Mouse (Mus musculus): ENCODE data around the gene Mrpl39. TPM values are rescaled to one million over a fixed set of nuclear protein-coding genes. Genes with fewer than 3 reads are reported as not detected.

Gene Mrpl39
- polyA plus RNA-seq, 1 experiment from 2014 or later, result 41.6 TPM

DNA sequence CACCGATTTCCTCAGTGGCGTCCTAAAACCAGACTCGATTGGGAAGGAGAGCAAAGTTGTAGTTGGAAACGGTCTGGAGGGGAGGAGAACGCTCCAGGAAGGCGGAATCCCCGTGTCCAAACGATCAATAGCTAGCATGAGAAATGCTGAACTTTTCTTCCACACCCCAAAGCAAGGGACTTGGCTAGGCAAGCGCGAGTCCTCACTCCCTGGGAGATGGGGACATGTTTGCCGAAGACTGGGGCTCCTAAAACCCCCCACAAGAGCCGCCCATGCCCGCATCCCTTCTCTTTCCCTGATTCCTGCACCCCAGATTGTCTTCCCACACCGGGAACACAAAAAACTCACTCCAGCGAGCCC lies 756 bp downstream of the Mrpl39 start:
- H3K4me1 ChIP-seq, result peaks cover 5% of the 10 kb centered on the region
- H3K4me2 ChIP-seq (replicated peaks), result peak overlapping the region; percentile 64
- H3K36me3 ChIP-seq, result peaks cover 18% of the 10 kb centered on the region
- no peaks in the 10 kb centered on the region for H3K9me3 ChIP-seq (replicated peaks)
- peak overlapping the region; percentile 39; the same call in 1 of the 2 replicates for H3K27ac ChIP-seq (replicated peaks)
- peak overlapping the region; percentile 85 for H3K4me3 ChIP-seq (replicated peaks)
- peak; percentile 31; the same call in 1 of the 2 replicates for ATAC-seq (ENCODE audit: insufficient number of reproducible peaks, low FRiP score, low TSS enrichment, low read depth)
- 1% methylated on average over 15 of the region's 15 CpGs for WGBS
- H3K27me3 ChIP-seq, result no peaks in the 10 kb centered on the region
- peak overlapping the region; percentile 60 for H3K9ac ChIP-seq

DNA sequence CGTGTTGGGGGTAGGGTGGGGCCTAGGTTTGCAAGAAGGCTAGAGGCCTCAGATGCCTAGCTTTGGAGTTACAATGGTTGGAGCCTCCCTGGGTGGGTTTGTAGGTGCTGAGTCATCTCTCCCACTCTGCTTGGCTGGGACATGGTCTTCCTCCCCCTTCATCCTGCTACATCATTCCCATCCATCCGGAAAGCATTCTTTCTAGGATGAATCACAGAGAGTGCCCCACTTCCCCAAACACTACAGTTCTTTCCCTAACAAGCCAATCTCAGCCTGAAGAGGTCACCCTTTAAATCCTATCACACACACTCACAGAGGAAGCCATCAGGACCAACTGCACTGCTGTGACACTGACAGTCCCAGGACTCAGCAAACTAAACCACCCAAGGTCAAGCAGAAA lies 14.9 kb downstream of the Mrpl39 start:
- 89% methylated on average over 2 of the region's 2 CpGs for WGBS
- no peak overlapping the region for H3K4me3 ChIP-seq (replicated peaks)
- ATAC-seq (ENCODE audit: insufficient number of reproducible peaks, low FRiP score, low TSS enrichment, low read depth), result no peak
- H3K27ac ChIP-seq (replicated peaks), result no peak overlapping the region
- no peaks in the 10 kb centered on the region for H3K4me1 ChIP-seq
- peaks cover 59% of the 10 kb centered on the region for H3K36me3 ChIP-seq
- H3K9ac ChIP-seq, result no peak overlapping the region
- H3K9me3 ChIP-seq (replicated peaks), result no peaks in the 10 kb centered on the region
- no peak overlapping the region for H3K4me2 ChIP-seq (replicated peaks)
- no peaks in the 10 kb centered on the region for H3K27me3 ChIP-seq

DNA sequence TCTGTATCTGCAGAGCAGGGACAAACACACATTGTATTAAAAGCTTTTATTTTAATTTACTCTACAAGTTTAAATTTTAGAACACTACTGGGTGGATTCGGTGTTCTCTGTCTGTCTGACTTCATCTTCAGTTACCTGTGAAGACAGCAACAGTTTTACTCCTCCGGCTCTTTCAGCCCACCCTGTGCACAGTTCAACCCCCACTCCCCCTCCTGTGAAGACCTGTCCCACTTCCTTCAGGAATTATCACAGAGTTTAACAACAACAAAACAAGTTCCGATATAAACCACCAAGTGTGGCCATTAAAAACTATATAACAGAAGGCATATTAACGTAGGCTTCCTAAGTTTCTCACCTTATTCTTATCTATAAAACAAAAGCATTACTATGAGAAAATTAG lies 17.3 kb downstream of the Mrpl39 start:
- no peak overlapping the region for H3K9ac ChIP-seq
- no peak for ATAC-seq (ENCODE audit: insufficient number of reproducible peaks, low FRiP score, low TSS enrichment, low read depth)
- H3K4me2 ChIP-seq (replicated peaks), result no peak overlapping the region
- peaks cover 37% of the 10 kb centered on the region for H3K36me3 ChIP-seq
- no peaks in the 10 kb centered on the region for H3K27me3 ChIP-seq
- no peaks in the 10 kb centered on the region for H3K4me1 ChIP-seq
- WGBS, result 92% methylated on average over 4 of the region's 4 CpGs
- H3K4me3 ChIP-seq (replicated peaks), result no peak overlapping the region
- no peaks in the 10 kb centered on the region for H3K9me3 ChIP-seq (replicated peaks)
- H3K27ac ChIP-seq (replicated peaks), result no peak overlapping the region

DNA sequence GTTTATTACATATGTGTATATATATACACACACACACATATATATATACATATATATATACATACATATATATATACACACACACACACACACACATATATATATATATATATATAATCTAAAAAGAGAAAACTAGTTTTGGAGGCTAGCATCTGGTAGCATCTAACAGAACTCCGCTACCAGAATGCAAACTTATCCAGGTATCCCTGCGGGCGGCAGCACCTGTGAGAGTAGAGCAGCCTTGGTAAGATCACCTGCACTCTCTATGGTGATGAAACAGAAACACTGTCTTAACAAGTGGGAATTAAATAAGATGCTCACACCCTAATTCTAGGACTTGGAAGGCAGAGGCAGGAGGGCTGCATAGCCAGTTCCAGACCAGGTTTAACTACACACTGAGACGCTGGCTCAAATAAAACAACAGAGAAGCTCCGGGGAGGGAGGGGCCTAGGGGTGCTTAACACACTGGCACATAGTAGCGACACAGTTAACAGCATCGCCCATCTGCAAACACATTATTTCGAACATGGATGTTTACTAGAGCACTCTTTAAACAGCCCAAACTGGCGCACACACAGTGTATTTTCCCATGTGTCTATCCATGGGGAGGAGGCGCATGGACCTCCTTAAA lies 17.8 kb downstream of the Mrpl39 start:
- Histone ChIP-seq H3K36me3 (peaks cover 32% of the 10 kb centered on the region), H3K27me3 (no peaks in the 10 kb centered on the region), H3K4me3 (replicated peaks) (no peak overlapping the region), H3K9me3 (replicated peaks) (no peaks in the 10 kb centered on the region), H3K4me2 (replicated peaks) (no peak overlapping the region), H3K9ac (no peak overlapping the region), H3K4me1 (no peaks in the 10 kb centered on the region), H3K27ac (replicated peaks) (no peak overlapping the region)
- ATAC-seq (ENCODE audit: insufficient number of reproducible peaks, low FRiP score, low TSS enrichment, low read depth), result no peak
- 92% methylated on average over 10 of the region's 10 CpGs for WGBS

DNA sequence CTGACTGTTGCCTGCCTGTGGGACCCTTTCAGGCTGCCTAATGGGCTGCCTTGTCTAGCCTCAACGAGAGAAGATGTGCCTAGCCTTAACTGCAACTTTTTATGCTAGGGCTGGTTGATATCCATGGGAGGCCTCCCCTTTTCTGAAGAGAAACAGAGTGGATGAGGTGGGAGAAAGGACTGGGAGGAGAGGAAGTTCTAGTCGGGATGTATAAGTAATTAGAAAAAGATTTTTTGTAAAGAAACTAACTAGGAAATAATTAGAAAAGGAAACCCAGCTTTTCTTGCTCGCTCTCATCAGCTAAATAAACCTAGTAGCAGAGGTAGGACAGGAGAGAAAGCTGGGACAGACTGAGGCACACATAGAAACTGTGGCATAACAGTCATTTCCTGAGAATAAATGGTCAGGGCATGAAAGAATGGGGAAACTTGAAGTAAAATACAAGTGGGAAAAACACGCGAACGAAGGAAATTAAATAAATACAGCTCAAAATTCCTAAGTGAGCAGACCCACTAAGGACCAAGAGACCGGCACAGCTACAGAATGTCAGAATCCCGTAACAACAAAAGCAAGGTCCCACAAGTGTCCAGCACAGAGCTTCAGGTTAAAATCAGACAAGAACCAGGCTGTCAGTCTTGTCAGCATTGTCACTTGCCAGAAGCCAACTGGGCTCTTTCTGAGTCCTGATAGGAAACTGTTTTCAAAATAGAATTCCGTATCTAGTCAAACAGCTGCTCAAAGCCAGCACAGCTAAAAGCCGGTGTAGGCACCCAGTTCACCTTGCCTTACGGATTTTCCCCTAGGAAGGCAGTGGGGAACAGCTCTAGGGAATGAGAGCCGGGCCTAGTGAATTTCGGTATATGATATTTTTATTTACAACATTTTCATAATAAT lies 18.6 kb downstream of the Mrpl39 start:
- Histone ChIP-seq H3K9ac (no peak overlapping the region), H3K9me3 (replicated peaks) (no peaks in the 10 kb centered on the region), H3K4me2 (replicated peaks) (no peak overlapping the region), H3K4me1 (no peaks in the 10 kb centered on the region), H3K27ac (replicated peaks) (no peak overlapping the region), H3K36me3 (peaks cover 24% of the 10 kb centered on the region), H3K27me3 (no peaks in the 10 kb centered on the region), H3K4me3 (replicated peaks) (no peak overlapping the region)
- ATAC-seq (ENCODE audit: insufficient number of reproducible peaks, low FRiP score, low TSS enrichment, low read depth), result no peak
- WGBS, result 83% methylated on average over 13 of the region's 13 CpGs

DNA sequence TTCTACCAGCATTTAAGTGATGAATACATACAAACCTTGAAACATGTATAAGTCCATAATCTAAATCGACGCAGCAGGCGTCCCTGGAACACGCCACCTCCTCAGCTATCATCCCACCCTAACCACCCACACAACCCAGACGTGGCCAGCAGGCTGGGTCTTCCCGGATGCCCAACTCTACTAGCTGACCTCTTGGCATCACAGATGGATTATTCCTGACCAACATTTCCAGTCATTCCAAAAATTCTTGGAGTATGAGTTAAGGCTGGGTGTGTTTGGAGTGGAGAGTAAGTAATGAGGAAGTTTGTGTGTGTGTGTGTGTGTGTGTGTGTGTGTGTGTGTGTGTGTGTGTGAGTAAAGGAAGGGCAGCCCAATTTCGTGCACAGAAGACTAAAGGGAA lies 19.3 kb downstream of the Mrpl39 start:
- ATAC-seq (ENCODE audit: insufficient number of reproducible peaks, low FRiP score, low TSS enrichment, low read depth), result no peak
- Histone ChIP-seq H3K9ac (no peak overlapping the region), H3K36me3 (peaks cover 16% of the 10 kb centered on the region), H3K27ac (replicated peaks) (no peak overlapping the region), H3K9me3 (replicated peaks) (no peaks in the 10 kb centered on the region), H3K4me1 (no peaks in the 10 kb centered on the region), H3K4me2 (replicated peaks) (no peak overlapping the region), H3K4me3 (replicated peaks) (no peak overlapping the region), H3K27me3 (no peaks in the 10 kb centered on the region)
- WGBS, result 83% methylated on average over 7 of the region's 7 CpGs

DNA sequence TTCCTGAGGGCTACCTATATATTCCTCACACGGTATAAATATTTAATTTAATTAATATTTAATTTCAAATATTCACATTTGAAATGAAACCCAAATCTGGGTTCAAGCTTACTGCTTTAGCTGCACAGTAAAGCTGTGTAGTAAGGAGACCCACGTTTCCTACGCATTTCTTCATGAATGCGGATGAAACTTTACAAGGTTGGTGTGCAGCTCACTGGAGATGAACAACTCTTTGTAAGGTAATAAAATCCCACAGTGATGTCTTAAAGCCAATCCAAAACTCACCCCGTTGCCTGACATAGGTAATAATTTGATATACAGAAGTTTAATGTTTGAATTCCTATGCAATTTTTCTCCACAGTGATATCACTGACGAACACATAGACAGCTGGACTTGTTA lies 20.6 kb downstream of the Mrpl39 start:
- WGBS, result 88% methylated on average over 6 of the region's 6 CpGs

DNA sequence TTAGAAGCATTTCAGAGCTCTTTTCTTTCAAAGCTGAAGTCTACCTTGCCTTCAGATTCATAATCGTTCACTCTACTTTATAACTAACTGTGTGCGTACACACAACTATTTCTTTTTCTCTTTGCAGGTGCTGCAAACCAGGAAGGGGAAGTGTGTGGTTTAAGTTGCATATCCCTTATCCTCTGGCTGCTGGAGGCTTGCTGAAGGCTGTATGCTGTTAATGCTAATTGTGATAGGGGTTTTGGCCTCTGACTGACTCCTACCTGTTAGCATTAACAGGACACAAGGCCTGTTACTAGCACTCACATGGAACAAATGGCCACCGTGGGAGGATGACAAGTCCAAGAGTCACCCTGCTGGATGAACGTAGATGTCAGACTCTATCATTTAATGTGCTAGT lies 21.6 kb downstream of the Mrpl39 start:
- Histone ChIP-seq H3K27me3 (no peaks in the 10 kb centered on the region), H3K4me1 (no peaks in the 10 kb centered on the region), H3K4me2 (replicated peaks) (no peak overlapping the region), H3K36me3 (0 out of 2 replicates have a peak, but pooled peaks cover 6% of the 10 kb centered on the region), H3K9me3 (replicated peaks) (no peaks in the 10 kb centered on the region), H3K27ac (replicated peaks) (no peak overlapping the region), H3K4me3 (replicated peaks) (no peak overlapping the region), H3K9ac (no peak overlapping the region)
- no peak for ATAC-seq (ENCODE audit: insufficient number of reproducible peaks, low FRiP score, low TSS enrichment, low read depth)
- 87% methylated on average over 4 of the region's 4 CpGs for WGBS

More for the DNA sequence above, 20.6 kb downstream of the Mrpl39 start:
- Histone ChIP-seq H3K36me3 (0 out of 2 replicates have a peak, but pooled peaks cover 6% of the 10 kb centered on the region), H3K9ac (no peak overlapping the region), H3K4me2 (replicated peaks) (no peak overlapping the region), H3K4me1 (no peaks in the 10 kb centered on the region), H3K4me3 (replicated peaks) (no peak overlapping the region), H3K27ac (replicated peaks) (no peak overlapping the region), H3K27me3 (no peaks in the 10 kb centered on the region), H3K9me3 (replicated peaks) (no peaks in the 10 kb centered on the region)
- no peak for ATAC-seq (ENCODE audit: insufficient number of reproducible peaks, low FRiP score, low TSS enrichment, low read depth)

DNA sequence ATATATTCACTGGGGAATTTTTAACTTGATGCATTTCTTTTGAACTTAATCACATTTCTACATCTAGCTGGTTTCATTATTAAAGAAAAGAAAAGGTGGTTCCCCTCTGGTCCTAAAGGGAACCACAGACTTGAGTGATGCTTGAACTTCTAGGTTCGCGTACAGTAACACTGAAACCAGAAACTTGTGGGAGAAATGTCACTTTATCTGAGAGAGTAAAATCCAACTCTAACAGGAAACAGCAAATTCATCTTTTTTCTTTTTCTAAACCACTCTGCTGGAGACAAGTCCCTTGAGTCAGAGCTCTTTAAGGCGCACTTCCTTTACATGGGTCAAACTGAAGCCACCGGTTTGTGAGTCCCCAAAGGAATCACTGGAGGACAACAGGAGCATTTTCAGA lies 22.4 kb downstream of the Mrpl39 start:
- H3K4me3 ChIP-seq (replicated peaks), result no peak overlapping the region
- H3K9ac ChIP-seq, result no peak overlapping the region
- H3K27ac ChIP-seq (replicated peaks), result no peak overlapping the region
- H3K9me3 ChIP-seq (replicated peaks), result no peaks in the 10 kb centered on the region
- no peak overlapping the region for H3K4me2 ChIP-seq (replicated peaks)
- no peak for ATAC-seq (ENCODE audit: insufficient number of reproducible peaks, low FRiP score, low TSS enrichment, low read depth)
- H3K4me1 ChIP-seq, result no peaks in the 10 kb centered on the region
- 81% methylated on average over 4 of the region's 4 CpGs for WGBS
- H3K27me3 ChIP-seq, result no peaks in the 10 kb centered on the region
- no peaks in the 10 kb centered on the region for H3K36me3 ChIP-seq

DNA sequence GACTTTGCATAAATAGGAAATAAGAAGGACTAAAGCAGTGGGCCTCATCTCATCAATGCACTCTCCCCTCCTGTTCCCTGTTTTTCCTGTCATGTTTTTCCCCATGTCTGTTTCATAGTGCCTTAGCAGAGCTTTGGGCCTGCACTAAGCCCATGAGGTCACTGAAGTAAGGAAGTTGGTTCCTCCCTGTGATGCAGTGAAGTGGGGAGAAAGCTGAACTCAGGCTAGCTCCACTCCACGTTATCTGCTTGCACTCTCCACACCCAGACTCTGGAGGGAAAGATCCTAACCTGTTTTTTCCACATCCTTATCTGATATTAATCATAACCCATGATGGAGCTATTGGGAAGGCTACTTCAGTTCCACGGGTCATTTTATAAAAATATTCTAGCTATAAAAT lies 26.9 kb downstream of the Mrpl39 start:
- Histone ChIP-seq H3K9ac (no peak overlapping the region), H3K9me3 (replicated peaks) (no peaks in the 10 kb centered on the region), H3K27me3 (peaks cover 7% of the 10 kb centered on the region), H3K4me2 (replicated peaks) (no peak overlapping the region), H3K4me3 (replicated peaks) (no peak overlapping the region), H3K27ac (replicated peaks) (no peak overlapping the region), H3K36me3 (no peaks in the 10 kb centered on the region), H3K4me1 (no peaks in the 10 kb centered on the region)
- 77% methylated on average over 2 of the region's 2 CpGs for WGBS
- ATAC-seq (ENCODE audit: insufficient number of reproducible peaks, low FRiP score, low TSS enrichment, low read depth), result no peak

DNA sequence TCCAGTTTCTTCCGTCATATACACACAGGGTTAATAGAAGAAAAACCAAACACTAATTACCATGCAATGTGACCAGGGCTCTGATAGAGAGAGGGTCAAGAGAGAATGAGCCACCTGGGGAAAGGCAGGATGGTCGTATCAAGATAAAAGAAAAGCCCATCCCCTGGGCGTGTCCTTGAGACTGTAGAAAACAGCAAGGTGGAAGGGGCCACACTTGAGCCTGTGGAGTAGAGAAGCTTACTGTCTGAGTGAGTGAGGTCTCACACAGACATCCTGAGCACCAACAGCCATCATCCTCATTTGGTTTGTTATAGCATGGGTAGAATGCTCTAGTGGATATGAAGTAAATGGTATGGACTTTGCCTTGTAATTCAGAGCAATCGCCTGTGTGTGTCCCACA lies 27.7 kb downstream of the Mrpl39 start:
- Histone ChIP-seq H3K4me3 (replicated peaks) (no peak overlapping the region), H3K9ac (no peak overlapping the region), H3K36me3 (no peaks in the 10 kb centered on the region), H3K27me3 (peaks cover 7% of the 10 kb centered on the region), H3K4me2 (replicated peaks) (no peak overlapping the region), H3K4me1 (peaks cover 1% of the 10 kb centered on the region; the same call in 1 of the 2 replicates), H3K27ac (replicated peaks) (no peak overlapping the region), H3K9me3 (replicated peaks) (no peaks in the 10 kb centered on the region)
- WGBS, result 69% methylated on average over 4 of the region's 4 CpGs
- ATAC-seq (ENCODE audit: insufficient number of reproducible peaks, low FRiP score, low TSS enrichment, low read depth), result no peak

All from embryonic facial prominence, embryonic 15.5 days (tissue).